Mouse (Mus musculus) adrenal gland, postnatal 36 days (tissue): ENCODE data around the gene Cfb. TPM values are rescaled to one million over a fixed set of nuclear protein-coding genes. Genes with fewer than 3 reads are reported as not detected.
"Not testable (repeated sequence)": the region's sequence is repeated elsewhere in the genome, so short reads cannot be mapped to it uniquely, and the experiment has no call there.

ENCODE experiments used
- DNase-seq, 2 experiments: peaks; one replicate each; pipeline ENCODE4 v3.0.0; 2021; ENCODE audit warnings: mixed read lengths in 1 of 2
- microRNA-seq: library from miRNA; unstranded; fragments of <30 nt; microRNA quantifications from one replicate; pipeline ENCODE4 v1.2.0, GENCODE M21; 2021
- total RNA-seq, 2 experiments: library from RNA; stranded (reverse); gene quantifications; 2 replicates each; pipeline ENCODE4 v1.2.3; 2021

Cfb gene
- total RNA-seq, 2 experiments from 2014 or later: 11.4 to 20.9 TPM

DNA sequence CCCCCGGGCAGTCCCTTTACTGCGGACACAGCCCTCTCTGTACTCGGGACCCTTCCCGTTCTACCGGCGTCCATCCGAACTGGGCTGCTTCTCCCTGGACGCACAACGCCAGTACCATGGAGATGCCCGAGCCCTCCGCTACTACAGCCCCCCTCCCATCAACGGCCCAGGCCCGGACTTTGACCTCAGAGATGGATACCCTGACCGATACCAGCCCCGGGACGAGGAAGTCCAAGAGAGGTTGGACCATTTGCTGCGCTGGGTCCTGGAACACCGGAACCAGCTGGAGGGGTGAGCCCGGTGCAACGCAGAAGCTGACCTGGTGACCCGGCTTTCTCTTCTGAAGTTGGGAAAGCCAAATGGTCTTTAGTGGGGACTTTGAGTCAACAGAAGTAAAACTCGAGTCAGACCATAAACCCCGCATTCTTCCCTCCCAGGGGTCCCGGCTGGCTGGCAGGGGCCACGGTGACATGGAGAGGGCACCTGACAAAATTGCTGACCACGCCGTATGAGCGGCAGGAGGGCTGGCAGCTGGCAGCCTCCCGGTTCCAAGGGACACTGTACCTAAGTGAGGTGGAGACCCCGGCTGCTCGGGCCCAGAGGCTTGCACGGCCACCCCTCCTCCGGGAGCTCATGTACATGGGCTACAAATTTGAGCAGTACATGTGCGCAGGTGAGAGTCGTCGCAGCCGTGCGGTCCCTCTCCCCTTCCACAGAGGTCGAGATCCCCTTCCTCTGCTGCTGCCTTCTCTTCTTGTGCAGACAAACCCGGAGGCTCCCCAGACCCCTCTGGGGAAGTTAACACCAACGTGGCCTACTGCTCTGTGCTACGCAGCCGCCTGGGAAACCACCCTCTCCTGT lies 24.6 kb downstream of the Cfb start:
- DNase-seq: peak in 1 of 2 experiments; percentile 12

DNA sequence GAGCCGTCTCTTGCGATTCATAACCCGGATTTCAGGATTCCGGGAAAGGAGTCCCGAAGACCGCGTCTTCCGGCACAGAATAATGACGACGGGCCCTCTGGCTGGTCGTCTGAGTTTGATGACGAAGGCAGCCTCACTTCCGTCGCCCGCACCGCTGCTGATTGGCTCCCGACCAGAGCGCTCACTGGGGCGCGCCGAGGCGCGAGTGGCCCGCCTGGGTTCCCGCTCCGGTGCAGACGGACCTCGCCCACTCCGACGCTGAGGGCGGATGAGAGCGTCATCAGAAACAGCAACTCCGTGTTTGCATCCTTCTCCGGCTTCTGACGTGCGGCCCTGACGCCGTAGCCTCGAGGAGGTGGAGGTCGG lies 25.5 kb downstream of the Cfb start, which contains the start of the genes Stk19 and Dxo:
TSS of gene Stk19 (minus strand) at position 90 of the 366 bp plus-strand sequence.
TSS of gene Dxo (plus strand) at position 164 of the 366 bp plus-strand sequence.
- peak; percentile 97 for DNase-seq

DNA sequence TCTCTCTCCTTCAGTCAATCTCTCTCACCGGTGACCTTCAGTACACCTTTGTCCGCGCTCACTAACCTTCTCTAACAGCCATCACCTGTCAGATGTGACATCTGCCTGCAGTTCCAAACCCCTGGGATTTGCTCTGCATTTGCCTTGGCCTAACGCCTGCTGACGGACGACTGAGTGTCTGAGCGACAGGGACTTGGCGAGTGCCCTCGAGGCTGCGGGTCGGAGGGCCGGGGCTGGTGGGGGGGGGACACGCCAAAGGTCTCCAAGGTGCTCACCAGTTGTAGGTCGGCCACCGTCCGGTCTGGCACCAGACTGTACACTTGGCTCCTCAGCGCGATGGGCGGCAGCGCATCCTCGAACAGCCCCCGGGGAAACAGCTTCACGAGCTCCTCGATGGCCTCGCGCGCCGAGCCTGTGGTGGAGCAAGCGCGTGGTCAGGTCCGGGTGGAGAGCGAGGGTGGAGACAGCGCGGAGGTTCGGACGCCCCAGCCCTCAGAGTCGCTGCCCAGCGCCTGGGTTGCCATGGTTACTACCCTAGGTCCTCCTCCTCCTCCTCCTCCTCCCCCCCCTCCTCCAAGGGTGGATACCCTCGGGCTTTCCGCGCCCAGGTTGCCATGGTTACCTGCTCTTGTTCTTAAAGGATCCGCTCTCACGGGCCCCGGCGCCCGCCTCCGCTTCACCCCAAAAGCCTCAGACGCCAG lies 26.0 kb downstream of the Cfb start:
- DNase-seq: peak in 1 of 2 experiments; percentile 84

DNA sequence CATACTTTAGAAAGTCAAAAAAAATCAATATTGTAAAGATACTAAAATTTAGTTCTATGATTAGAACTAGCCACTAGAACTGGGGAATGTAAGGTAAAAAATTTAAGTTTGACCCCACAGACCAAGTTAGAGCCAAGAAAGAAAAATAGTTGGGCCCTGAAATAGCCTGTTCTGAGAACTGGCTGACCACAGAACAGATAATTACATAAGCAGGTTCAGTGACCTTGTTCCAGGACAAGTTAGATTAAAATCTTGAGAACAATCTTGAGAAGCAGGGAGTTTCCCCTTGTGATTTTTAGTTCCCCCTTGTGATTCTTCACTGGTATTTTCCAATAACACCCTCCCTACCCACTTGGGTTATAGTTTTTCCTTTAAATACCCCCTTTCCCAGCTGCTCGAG lies 31.5 kb downstream of the Cfb start:
- not testable (repeated sequence) for DNase-seq

DNA sequence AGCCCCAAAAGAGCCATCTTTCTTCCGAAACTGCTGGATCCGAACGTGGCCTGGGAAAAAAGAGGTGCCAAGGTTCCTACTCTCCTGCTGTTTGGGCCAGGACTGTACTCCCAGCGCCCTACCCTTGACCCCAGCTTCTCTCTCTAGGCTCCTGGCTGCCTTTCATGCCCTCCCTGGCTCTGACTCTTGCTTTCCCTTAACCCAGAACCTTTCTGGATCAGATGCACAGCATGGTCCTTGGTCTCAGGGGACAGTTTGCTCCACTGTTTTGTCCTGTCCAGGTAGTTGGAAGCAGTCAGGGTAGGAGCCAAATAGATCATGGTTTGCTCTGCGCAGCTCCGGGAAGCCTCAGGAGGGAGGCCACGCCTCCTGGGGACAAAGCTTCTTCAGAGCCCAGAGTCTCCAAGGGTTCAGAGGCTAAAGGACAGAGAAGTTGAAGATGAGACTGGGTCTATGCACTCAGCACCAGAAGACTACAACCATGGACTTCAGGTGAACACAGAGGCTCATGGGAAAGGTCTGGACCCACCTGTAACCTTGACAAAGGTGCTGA lies 47.4 kb downstream of the Cfb start:
- no peak for DNase-seq

DNA sequence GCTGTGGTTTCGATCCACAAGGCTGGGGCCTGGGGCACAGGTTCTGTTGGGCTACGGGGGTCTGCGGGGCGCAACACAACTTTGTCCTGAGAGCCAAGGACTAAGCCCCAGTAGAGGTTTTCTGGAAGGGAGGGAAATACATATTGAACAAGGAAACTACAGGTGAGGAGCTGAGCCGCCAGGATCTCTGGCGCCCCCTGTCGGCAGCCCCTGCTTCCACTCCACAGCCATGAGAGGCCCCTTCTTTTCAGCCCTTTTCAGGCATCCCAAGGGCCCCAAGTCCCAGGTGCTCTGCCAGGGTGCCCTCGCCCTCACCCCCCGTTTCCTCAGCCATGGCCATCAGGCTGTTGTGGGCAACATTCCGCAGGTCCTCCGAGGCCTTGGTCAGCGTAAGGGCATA lies 48.6 kb downstream of the Cfb start:
- peak; percentile 55 to 76 for DNase-seq

DNA sequence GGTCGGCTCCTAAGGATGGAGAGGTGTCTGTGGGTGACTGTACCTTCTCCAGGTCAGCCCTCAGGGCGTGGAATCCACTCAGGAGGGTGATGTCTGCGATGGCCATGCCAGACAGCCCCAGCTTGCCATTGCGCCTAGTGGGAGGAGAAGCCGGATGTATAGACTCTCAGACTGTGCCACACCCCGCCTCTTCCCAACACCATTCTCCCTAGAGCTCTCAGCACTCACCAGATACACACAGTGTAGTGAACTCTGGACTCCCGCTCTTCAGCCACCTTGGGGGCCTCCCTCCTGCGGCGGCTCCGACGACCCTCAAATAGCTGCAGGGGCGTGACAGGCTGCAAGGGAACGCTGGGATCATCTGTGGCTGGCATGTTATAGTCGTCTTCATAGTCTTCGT lies 51.0 kb downstream of the Cfb start:
- no peak for DNase-seq

DNA sequence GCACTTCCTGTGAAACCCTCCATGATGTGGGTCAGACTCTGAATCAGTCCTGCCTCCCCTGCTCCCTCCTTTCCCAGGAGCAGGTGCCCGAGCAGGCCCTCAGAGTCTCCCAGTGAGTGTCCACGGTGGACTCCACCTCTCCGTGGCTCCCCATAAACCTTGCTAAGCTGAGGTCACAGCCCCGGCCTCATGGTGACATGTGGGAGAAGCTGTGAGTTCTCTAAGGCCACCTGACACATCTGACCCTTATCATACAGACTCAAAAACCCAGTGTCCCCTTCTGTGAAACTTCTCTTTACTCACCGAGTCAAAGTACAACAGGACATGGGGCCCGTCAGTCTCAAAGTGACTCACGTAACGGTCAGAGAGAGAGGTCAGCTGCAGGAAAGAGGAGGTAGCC lies 51.5 kb downstream of the Cfb start:
- DNase-seq: peak in 1 of 2 experiments; percentile 21

DNA sequence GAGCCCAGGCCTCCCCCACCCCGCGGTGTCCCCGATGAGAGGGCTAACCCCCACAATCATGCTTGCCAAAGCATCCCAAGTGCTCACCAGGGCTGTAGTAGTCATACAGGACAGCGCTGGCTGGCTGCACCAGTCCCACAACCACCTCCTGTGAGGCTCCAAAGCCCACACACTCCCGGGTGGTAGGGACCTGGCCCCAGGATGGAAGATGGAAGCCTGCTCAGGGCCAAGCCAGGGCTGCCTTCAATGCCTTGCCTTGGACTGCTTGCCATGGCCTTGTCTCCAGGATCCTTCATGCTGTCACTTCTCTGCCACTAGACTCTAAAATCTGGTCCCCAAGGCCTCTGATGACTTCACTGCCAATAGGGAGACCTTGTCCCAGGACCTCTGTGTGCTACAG lies 51.9 kb downstream of the Cfb start:
- peak; percentile 60 to 69 for DNase-seq

DNA sequence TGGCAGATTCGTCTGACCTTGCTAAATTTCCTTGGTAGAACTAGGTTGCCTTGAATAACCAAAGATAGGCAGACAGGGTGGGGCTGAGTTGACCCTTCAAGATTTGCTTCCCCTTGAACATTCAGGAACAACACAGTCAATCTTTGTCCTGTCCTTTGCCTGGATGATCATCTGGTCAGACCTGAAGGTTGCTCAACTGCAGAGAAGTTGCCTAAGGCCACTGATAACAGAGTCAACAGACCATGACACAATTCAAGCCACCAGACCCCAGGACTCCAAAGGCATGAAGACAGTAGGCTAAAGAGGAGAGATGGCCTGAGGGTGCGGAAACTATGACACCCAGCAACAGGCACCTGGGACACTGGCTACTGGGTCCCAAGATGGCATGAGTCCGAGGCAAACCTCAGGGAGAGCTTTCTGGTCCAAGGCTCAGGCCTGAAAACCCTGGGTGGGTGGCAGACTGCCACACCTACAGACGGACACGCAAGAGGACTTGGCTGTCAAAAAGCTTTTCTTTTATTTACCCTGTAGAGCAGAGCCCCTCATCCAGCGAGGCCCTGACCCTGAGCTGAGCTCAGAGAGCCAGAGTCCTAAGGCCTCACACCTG lies 53.6 kb downstream of the Cfb start:
- DNase-seq: peak in 1 of 2 experiments; percentile 31

DNA sequence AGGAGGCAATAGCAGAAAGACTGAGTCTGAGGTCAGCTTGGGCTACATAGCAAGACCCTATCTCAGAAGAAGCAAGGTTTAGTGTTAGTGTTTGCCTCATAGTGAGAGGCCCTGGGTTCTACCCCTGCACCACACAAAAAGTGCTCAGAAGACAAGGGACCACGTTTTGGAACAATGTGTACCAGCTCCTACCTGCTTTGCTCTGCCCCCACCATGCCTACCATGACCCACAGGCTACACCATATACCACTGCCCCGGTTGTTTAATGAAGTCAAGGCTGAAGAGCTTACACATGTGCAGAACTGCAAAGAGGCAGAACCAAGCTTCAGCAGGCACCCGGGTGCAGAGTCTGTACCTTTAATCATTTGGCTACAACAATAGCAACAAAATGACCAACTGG lies 55.1 kb downstream of the Cfb start:
- DNase-seq: no peak

Small RNA genes lying within 50 kb of the gene (microRNA-seq; reads per million reads assigned to microRNA genes)
- gene Mir6970 (1.00 reads per million), gene Mir6971 (2.7 reads per million, percentile 5 among the genes with 10 or more reads in this experiment), gene Mir6972 (not detected)

Other genes with a start within 250 kb of the Cfb start
- 1 to 10 TPM; 2.9 to 4.6 TPM for gene Egfl8, start 246.5 kb downstream of the Cfb start, total RNA-seq
- 10 to 100 TPM; 57.8 to 70.0 TPM for gene Ppt2, start 234.0 kb downstream of the Cfb start, total RNA-seq
- gene Prrt1, start 233.0 kb downstream of the Cfb start, total RNA-seq: 10 to 100 TPM in 1 of 2 experiments, 1 to 10 TPM in 1; 5.0 to 14.3 TPM
- gene Fkbpl, start 217.8 kb downstream of the Cfb start, total RNA-seq: 10 to 100 TPM; 12.7 to 15.8 TPM
- gene Atf6b, start 215.4 kb downstream of the Cfb start, total RNA-seq: 10 to 100 TPM; 45.7 to 58.8 TPM
- 10 to 100 TPM; 26.9 to 34.3 TPM for gene Tnxb, start 192.0 kb downstream of the Cfb start, total RNA-seq
- gene C4b, start 118.6 kb downstream of the Cfb start, total RNA-seq: 100 to 1,000 TPM; 140 to 152 TPM
- 1,000 to 10,000 TPM; 6,006 to 9,312 TPM for gene Cyp21a1, start 58.0 kb downstream of the Cfb start, total RNA-seq
- gene Stk19, start 25.6 kb downstream of the Cfb start, total RNA-seq: 10 to 100 TPM; 35.8 to 57.5 TPM
- 10 to 100 TPM; 66.9 to 67.3 TPM for gene Dxo, start 25.5 kb downstream of the Cfb start, total RNA-seq
- 10 to 100 TPM; 59.5 to 59.9 TPM for gene Skiv2l, start 12.3 kb downstream of the Cfb start, total RNA-seq
- 10 to 100 TPM; 52.6 to 53.4 TPM for gene Nelfe, start 12.1 kb downstream of the Cfb start, total RNA-seq
- 10 to 100 TPM; 10.4 to 17.4 TPM for gene Zbtb12, start 17.0 kb upstream of the Cfb start, total RNA-seq
- gene Gm20547, start 19.5 kb upstream of the Cfb start, total RNA-seq: not detected
- gene C2, start 35.7 kb upstream of the Cfb start, total RNA-seq: 100 to 1,000 TPM in 1 of 2 experiments, 10 to 100 TPM in 1; 85.2 to 119 TPM
- gene Ehmt2, start 36.0 kb upstream of the Cfb start, total RNA-seq: 100 to 1,000 TPM; 124 to 143 TPM
- gene Slc44a4, start 51.9 kb upstream of the Cfb start, total RNA-seq: 1 to 10 TPM in 1 of 2 experiments, under 1 TPM in 1; 0.83 to 1.7 TPM
- gene Neu1, start 68.7 kb upstream of the Cfb start, total RNA-seq: 10 to 100 TPM; 25.4 to 27.4 TPM
- gene Hspa1b, start 96.7 kb upstream of the Cfb start, total RNA-seq: 100 to 1,000 TPM in 1 of 2 experiments, 10 to 100 TPM in 1; 80.1 to 206 TPM
- gene Gm20481, start 107.4 kb upstream of the Cfb start, total RNA-seq: not detected
- gene Hspa1a, start 109.6 kb upstream of the Cfb start, total RNA-seq: 10 to 100 TPM; 36.0 to 86.1 TPM
- under 1 TPM; 0.20 to 0.36 TPM for gene Hspa1l, start 110.2 kb upstream of the Cfb start, total RNA-seq
- gene Lsm2, start 119.3 kb upstream of the Cfb start, total RNA-seq: 10 to 100 TPM; 35.2 to 35.5 TPM
- gene Vars, start 138.5 kb upstream of the Cfb start, total RNA-seq: 10 to 100 TPM; 61.5 to 62.9 TPM
- gene Vwa7, start 154.1 kb upstream of the Cfb start, total RNA-seq: under 1 TPM; 0.53 to 0.59 TPM
- gene Sapcd1, start 165.5 kb upstream of the Cfb start, total RNA-seq: 1 to 10 TPM in 1 of 2 experiments, under 1 TPM in 1; 0.82 to 1.3 TPM
- gene Msh5, start 184.2 kb upstream of the Cfb start, total RNA-seq: 1 to 10 TPM in 1 of 2 experiments, under 1 TPM in 1; 0.95 to 1.6 TPM
- gene Clic1, start 187.4 kb upstream of the Cfb start, total RNA-seq: 100 to 1,000 TPM in 1 of 2 experiments, 10 to 100 TPM in 1; 83.6 to 109 TPM
- gene Ddah2, start 196.5 kb upstream of the Cfb start, total RNA-seq: 10 to 100 TPM; 16.1 to 18.2 TPM
- under 1 TPM in 1 of 2 experiments, not detected in 1; 0.56 TPM for gene Ly6g6c, start 202.9 kb upstream of the Cfb start, total RNA-seq
- not detected for gene Mpig6b, start 203.7 kb upstream of the Cfb start, total RNA-seq
- under 1 TPM in 1 of 2 experiments, not detected in 1; 0.50 TPM for gene Ly6g6e, start 214.4 kb upstream of the Cfb start, total RNA-seq
- gene Ly6g6d, start 215.5 kb upstream of the Cfb start, total RNA-seq: under 1 TPM in 1 of 2 experiments, not detected in 1; 0.43 TPM
- gene Ly6g6f, start 223.1 kb upstream of the Cfb start, total RNA-seq: not detected
- 10 to 100 TPM; 73.9 to 89.4 TPM for gene Abhd16a, start 226.7 kb upstream of the Cfb start, total RNA-seq
- not detected for gene Ly6g5c, start 245.8 kb upstream of the Cfb start, total RNA-seq